Mouse (Mus musculus): ENCODE results near the gene Gm6502. TPM values are rescaled to one million over a fixed set of nuclear protein-coding genes. Genes with fewer than 3 reads are reported as not detected.
"Not testable (repeated sequence)": the region's sequence is repeated elsewhere in the genome, so short reads cannot be mapped to it uniquely, and the experiment has no call there.

Gm6502 gene
- not detected in 2 replicates for polyA plus RNA-seq (2015; fragmentation: Nextera tagmentation; extraction: Ambion mirVana)

- H3K9me3 ChIP-seq (ENCODE audit: low read length); H3K27me3 ChIP-seq (replicated peaks; ENCODE audit: insufficient read depth, low read length); H3K36me3 ChIP-seq (ENCODE audit: insufficient read depth, low read length); H3K4me3 ChIP-seq (ENCODE audit: low read depth, low read length); H3K27ac ChIP-seq (ENCODE audit: low read length); H3K9ac ChIP-seq (replicated peaks; ENCODE audit: low read depth); H3K4me2 ChIP-seq (replicated peaks; ENCODE audit: low read depth, low read length); DNase-seq (ENCODE audit: low spot score); H3K4me1 ChIP-seq (ENCODE audit: insufficient read depth, low read depth, low read length); ATAC-seq: not testable (repeated sequence)
- WGBS: no CpG with 5 or more reads among the region's 2 CpGs
Measured at GRCm38 (mm10) chr5:94314135-94314534, at the start of gene Gm6502. TSS of gene Gm6502 (plus strand) at chr5:94314435.

DNA sequence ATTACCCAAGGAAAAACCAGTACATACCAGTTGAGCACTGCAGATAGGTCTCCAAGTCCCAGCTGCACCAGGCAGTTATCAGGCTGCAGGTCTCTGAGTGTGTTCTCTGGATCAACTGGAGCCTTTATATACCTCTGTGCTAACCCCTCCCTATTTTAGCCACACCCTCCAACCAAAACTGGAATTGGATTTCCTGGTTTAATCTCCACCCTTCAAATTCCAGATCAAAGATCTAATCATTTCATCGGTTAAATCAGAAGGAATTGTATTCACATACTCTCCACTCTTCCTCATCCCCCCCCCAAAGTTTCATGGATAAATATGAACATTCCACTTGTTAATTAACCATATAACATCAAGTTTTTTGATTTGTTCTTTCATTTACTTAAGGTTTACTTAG lies 7.5 kb upstream of the Gm6502 start, which contains the start of gene A430089I19Rik:
TSS of gene A430089I19Rik (minus strand) at position 101 of the 400 bp plus-strand sequence.
- not testable (repeated sequence) for H3K27me3 ChIP-seq (replicated peaks; ENCODE audit: insufficient read depth, low read length); H3K4me1 ChIP-seq (ENCODE audit: insufficient read depth, low read depth, low read length); DNase-seq (ENCODE audit: low spot score); H3K27ac ChIP-seq (ENCODE audit: low read length); H3K36me3 ChIP-seq (ENCODE audit: insufficient read depth, low read length); H3K9me3 ChIP-seq (ENCODE audit: low read length); ATAC-seq; H3K9ac ChIP-seq (replicated peaks; ENCODE audit: low read depth); H3K4me2 ChIP-seq (replicated peaks; ENCODE audit: low read depth, low read length); H3K4me3 ChIP-seq (ENCODE audit: low read depth, low read length)
- WGBS: 94% methylated on average over 1 of the region's 1 CpGs

DNA sequence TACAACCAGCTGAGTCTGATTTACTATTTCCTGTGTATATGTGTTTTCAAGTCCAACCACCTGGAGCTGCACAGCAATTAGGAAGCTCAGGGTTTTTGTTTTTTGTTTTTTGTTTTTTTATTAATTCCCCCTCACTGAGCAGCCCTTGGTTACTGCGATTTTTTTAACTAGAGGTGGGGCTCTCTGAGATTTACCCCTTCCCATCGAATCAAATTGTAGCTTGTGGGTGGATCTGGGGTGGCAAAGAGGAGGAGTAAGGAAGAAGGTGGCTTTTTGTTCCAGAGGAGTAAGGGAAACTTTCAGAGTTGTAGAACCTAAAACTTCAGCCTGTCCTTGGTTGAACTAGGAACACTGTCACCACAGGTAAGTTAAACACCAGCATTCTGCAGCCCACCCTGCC lies 25.2 kb downstream of the Gm6502 start, which contains the start of gene AA792892:
TSS of gene AA792892 (plus strand) at position 301 of the 400 bp plus-strand sequence.
- ATAC-seq; DNase-seq (ENCODE audit: low spot score); H3K9me3 ChIP-seq (ENCODE audit: low read length); H3K9ac ChIP-seq (replicated peaks; ENCODE audit: low read depth); H3K4me2 ChIP-seq (replicated peaks; ENCODE audit: low read depth, low read length); H3K36me3 ChIP-seq (ENCODE audit: insufficient read depth, low read length); H3K27me3 ChIP-seq (replicated peaks; ENCODE audit: insufficient read depth, low read length); H3K4me3 ChIP-seq (ENCODE audit: low read depth, low read length); H3K27ac ChIP-seq (ENCODE audit: low read length); H3K4me1 ChIP-seq (ENCODE audit: insufficient read depth, low read depth, low read length): not testable (repeated sequence)
- no CpG with 5 or more reads among the region's 2 CpGs for WGBS

Other genes with a start within 250 kb of the Gm6502 start
- not detected in 2 replicates for gene BC061212, start 243.9 kb upstream of the Gm6502 start, polyA plus RNA-seq (2015; fragmentation: Nextera tagmentation; extraction: Ambion mirVana)
- gene Gm6351, start 238.1 kb upstream of the Gm6502 start, polyA plus RNA-seq (2015; fragmentation: Nextera tagmentation; extraction: Ambion mirVana): not detected in 2 replicates
- gene Gm3106, start 96.4 kb upstream of the Gm6502 start, polyA plus RNA-seq (2015; fragmentation: Nextera tagmentation; extraction: Ambion mirVana): not detected in 2 replicates
- gene A430089I19Rik, start 7.6 kb upstream of the Gm6502 start, polyA plus RNA-seq (2015; fragmentation: Nextera tagmentation; extraction: Ambion mirVana): not detected in 2 replicates
- gene AA792892, start 25.3 kb downstream of the Gm6502 start, polyA plus RNA-seq (2015; fragmentation: Nextera tagmentation; extraction: Ambion mirVana): not detected in 2 replicates
- gene Gm7682, start 131.3 kb downstream of the Gm6502 start, polyA plus RNA-seq (2015; fragmentation: Nextera tagmentation; extraction: Ambion mirVana): not detected in 2 replicates
- not detected in 2 replicates for gene Gm3139, start 211.9 kb downstream of the Gm6502 start, polyA plus RNA-seq (2015; fragmentation: Nextera tagmentation; extraction: Ambion mirVana)